Mouse (Mus musculus) gastrocnemius, adult 2 months (tissue): Measurements from ENCODE around the gene Cmtr2. TPM values are rescaled to one million over a fixed set of nuclear protein-coding genes. Genes with fewer than 3 reads are reported as not detected.

Experiments
- DNase-seq: peaks from one replicate; pipeline ENCODE4 v3.0.0; 2022
- H3K27ac ChIP-seq: fragments of 200-600 bp; 2 replicates; pipeline ENCODE4 v1.8.1; 2022; ENCODE audit warnings: mild to moderate bottlenecking
- H3K4me3 ChIP-seq: fragments of 200-600 bp; 2 replicates; pipeline ENCODE4 v1.8.1; 2022; ENCODE audit warnings: mild to moderate bottlenecking, moderate library complexity
- CTCF ChIP-seq: fragments of 200-600 bp; IDR thresholded peaks from 2 replicates; pipeline ENCODE4 v1.8.1; 2022; ENCODE audit warnings: antibody characterized with exemption, mild to moderate bottlenecking, moderate library complexity
- intact Hi-C: fragments of 180-260 bp; cut with DNase I; formaldehyde crosslinking; loops from one replicate; pipeline ENCODE4 v1.15.1; 2025
- long read RNA-seq, 2 experiments: library from polyadenylated mRNA; stranded (forward); transcript quantifications; one replicate each; pipeline ENCODE4 v2.0.0; 2021
- total RNA-seq, 2 experiments: library from RNA; stranded (reverse); gene quantifications; 2 replicates each; pipeline ENCODE4 v1.2.3; 2021

Gene Cmtr2
- 1 to 10 TPM; 3.2 to 3.4 TPM for total RNA-seq
- long read RNA-seq, experiment 1, partial matches to known transcripts: 0 of 3 reads
- long read RNA-seq, experiment 1, other reads (novel, unspliced or antisense): 1 of 3 reads
- long read RNA-seq, experiment 2, partial matches to known transcripts: 0 of 1 reads
- long read RNA-seq, experiment 2, other reads (novel, unspliced or antisense): 1 of 1 reads

DNA sequence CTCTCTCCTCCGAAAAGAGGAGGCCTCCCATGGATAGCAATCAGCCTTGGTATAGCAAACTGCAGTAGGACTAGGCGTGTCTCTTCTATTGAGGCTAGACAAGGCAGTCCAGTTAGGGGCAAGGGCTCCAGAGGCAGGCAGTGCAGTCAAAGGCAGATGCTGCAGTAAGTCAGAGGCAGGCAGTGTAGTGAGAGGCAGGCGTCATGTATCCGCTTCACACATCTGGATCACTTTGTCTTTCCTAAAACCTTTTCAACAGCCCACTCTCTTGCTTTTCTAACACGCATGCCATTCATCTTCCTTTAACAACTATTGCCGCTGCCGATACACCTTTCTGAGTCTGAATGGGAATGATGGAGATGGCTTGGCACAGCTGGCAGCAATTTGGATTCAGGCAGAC lies at the start of gene Cmtr2:
Gene Cmtr2, plus strand, starts transcription at position 301 of the 400 bp plus-strand sequence.
- H3K27ac ChIP-seq: no peak within 1 kb of the TSS
- no peak for DNase-seq
- intact Hi-C loops: loop anchor here (5.0 to 10.0 kb wide), 2 partner anchors 138 to 399 kb away; partner anchors contain the start of genes Vac14 and Zfp612

DNA sequence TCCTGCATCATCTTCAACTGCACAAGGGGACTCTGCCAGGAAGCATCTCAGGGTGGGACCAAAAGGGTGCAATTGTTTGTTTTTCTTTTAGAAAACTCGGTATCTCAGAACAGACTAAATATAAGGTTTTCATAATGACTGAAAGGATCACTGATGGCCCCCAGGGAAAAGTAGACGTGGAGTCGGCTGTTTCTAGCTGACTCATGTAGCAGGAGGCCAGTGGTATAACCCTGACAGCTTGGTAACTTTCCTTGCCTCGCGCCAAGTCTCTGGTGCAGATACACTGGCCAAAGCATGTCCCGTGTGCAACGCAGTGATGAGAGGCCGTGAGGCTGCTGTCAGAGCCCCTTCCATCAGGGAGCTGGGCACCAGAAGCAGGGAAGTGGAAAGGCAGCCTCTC lies 49.2 kb upstream of the Cmtr2 start:
- no peak for TF ChIP-seq CTCF
- no peak overlapping the region for H3K4me3 ChIP-seq
- intact Hi-C loops: no loop called here
- no peak overlapping the region for H3K27ac ChIP-seq
- DNase-seq: no peak

More for the DNA sequence above, at the start of gene Cmtr2:
- no peak within 1 kb of the TSS for H3K4me3 ChIP-seq
- TF ChIP-seq CTCF: no peak

DNA sequence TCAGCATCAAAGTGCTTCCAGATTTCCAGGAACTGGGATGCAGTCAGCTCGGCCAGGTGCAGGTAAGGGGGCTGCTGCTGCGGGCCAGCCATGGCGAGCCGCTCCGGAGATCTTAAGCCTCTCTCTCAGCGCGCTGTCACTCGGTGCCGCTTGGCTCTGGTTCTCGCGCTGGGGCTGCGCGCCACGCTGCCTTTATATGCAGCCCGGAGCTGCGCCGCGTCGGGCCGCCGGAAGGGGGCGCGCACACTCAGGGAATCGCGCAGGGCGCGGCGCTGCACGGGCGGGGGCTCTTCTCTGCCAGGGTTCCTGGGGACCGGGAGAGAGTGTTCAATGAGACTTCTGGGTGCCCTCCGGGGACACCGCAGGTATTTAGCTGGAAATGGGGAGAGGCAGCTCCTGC lies 47.4 kb upstream of the Cmtr2 start, which contains the start of gene Calb2:
Gene Calb2, minus strand, starts transcription at position 165 of the 400 bp plus-strand sequence.
- Histone ChIP-seq H3K27ac (no peak within 1 kb of the TSS), H3K4me3 (no peak within 1 kb of the TSS)
- peak; percentile 71 for TF ChIP-seq CTCF
- peak; percentile 54 for DNase-seq
- intact Hi-C loops: no loop called here

DNA sequence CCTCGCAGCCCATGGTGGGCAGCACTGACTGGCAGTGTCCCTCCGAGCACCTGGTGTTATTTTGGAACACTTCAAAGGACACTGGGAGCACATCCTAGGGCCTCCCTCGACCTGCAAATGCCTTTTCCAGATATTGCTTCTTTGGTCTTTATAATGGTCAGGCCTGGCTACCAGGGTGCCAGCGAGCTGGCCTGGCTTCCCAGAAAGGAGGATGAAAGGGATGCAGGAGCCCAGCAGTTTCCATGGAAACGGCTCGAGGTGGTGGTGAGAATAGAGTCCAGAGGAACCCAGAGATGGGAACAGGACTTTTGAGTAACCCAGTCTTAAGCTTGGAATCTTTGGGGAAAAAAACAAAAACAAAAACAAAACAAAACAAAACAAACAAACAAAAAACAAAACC lies 43.3 kb upstream of the Cmtr2 start:
- intact Hi-C loops: no loop called here

DNA sequence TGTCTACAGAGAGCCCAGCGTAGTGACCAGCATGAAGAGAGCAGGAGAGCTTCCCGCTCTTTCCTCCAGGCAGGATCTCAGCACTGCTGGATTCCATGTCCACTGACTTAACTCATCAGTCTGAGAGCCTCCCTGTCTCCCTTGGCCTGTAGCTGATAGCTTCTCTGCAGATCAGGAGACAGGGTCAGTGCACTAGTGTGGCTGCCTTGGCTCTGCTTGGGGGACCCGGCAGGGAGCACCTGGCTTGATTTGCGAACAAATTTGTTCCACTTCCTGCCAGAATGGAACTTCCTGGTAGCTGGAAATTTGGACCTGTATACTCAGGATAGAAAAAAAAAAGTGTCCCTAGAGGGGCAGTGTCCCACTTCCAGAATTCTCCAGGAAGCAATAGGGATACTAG lies 40.6 kb upstream of the Cmtr2 start:
- no peak for TF ChIP-seq CTCF
- H3K4me3 ChIP-seq: no peak overlapping the region
- H3K27ac ChIP-seq: no peak overlapping the region
- DNase-seq: no peak
- intact Hi-C loops: no loop called here

More for the DNA sequence above, 43.3 kb upstream of the Cmtr2 start:
- no peak for TF ChIP-seq CTCF
- DNase-seq: no peak
- no peak overlapping the region for H3K27ac ChIP-seq
- no peak overlapping the region for H3K4me3 ChIP-seq

DNA sequence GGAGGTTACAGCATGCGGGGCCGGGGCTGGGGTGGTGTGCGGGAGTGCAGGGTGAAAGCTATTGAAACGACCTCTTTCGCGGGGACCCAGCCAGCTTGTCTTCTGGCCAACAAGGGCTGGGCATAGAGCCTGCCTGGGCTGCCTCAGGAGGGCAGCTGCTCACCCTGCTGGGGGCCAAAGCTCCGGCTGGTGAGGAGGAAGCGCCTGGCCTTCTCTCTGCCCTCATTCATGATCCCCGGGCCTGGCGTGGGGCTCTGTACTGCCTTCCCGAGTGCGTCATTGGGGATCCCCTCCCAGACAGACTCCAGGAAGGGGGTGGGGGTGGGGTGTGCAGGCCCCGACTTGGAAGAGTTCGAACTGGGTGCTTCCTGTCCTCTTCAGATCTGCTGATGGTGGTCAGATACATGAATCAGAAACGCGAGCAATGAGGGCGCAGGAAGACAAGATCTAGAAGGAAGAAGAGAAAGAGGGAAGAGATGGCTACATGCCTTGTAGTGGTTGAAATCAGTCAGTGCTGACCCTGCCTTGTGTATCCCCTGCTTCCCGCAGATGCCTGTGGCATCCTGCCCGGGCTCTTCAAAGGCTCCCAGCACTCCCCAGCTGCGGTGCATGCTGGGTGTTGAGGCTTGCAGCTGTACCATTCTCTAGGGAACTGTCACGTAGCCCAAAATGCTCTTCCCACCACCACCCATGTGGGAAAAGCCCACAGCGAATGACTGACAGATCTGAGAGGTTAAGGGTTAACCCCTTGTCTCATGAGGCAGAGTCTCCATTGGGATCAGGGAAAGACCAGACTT lies 37.9 kb upstream of the Cmtr2 start:
- no peak for TF ChIP-seq CTCF
- intact Hi-C loops: no loop called here
- peak; percentile 43 for DNase-seq
- H3K4me3 ChIP-seq: peak overlapping the region; percentile 39
- no peak overlapping the region for H3K27ac ChIP-seq

DNA sequence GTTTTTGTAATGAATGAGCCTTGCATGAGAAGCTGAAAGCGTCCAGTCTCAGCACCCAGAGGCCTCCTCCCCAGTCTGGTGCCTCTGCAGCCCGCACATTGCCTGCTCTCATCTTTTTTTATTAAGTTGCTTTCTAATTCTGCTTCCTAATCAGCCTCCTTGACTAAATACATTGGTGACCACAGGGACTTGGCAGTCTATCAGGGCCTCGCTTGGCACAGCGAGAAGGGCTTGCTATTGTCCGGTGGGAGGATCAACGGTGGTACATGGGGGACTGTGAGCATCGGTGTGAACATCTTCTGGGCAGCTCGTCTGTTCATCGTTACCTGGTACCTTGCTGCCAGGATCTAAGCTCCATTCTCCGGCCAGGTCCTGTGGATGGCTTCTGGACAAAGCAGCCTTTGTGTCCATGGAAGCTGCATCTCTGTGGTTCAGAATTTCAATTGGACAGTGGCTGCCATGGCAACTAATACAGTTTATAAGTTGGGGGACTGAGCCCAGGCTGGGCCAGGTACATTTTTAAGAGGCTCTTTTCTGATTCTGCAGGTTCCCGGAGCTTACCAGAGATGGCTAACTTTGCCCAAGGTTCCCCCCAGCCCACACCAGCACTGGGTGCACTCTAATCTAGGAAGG lies 32.6 kb upstream of the Cmtr2 start:
- DNase-seq: no peak
- TF ChIP-seq CTCF: no peak
- Histone ChIP-seq H3K27ac (no peak overlapping the region), H3K4me3 (no peak overlapping the region)
- intact Hi-C loops: no loop called here

DNA sequence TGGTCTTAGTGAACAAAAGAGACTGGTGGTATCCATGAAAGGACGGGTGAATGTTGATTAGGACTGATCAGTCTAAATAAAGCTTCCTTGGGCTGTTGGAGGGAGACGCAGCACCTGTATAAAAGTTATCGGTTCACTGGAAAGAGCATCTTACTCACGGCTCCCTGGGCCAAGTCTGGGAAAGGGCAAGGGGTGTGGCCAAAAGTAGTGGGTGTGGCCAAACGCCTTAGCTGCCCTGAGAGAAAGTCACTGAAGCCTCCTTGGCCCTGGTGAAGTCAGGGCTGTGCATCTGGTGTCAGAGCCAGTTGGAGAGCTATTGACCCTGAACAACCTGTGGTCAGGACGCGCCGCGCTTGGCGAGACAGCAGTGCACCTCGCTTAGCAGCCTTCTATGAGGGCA lies 31.7 kb upstream of the Cmtr2 start:
- Histone ChIP-seq H3K4me3 (no peak overlapping the region), H3K27ac (no peak overlapping the region)
- no peak for DNase-seq
- intact Hi-C loops: no loop called here
- TF ChIP-seq CTCF: no peak

DNA sequence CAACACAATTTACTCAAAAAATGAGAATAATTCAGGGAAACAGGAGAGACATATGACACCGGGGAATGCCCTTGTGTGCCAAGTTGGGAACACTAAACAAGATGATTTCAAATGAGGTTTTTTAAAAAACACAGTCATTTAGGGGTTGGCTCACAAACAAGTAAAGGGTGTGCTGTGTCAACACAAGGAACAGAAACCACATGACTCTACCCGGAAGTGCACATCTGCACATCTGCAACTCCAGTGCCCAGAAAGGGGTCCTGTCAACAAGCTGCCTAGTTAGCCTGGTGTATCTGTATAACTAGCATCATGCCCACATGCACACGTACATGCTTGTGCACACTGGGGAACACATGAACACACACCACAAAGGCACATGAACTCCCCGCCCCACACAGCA lies 29.9 kb upstream of the Cmtr2 start:
- DNase-seq: no peak
- intact Hi-C loops: no loop called here
- Histone ChIP-seq H3K27ac (no peak overlapping the region), H3K4me3 (no peak overlapping the region)
- no peak for TF ChIP-seq CTCF

DNA sequence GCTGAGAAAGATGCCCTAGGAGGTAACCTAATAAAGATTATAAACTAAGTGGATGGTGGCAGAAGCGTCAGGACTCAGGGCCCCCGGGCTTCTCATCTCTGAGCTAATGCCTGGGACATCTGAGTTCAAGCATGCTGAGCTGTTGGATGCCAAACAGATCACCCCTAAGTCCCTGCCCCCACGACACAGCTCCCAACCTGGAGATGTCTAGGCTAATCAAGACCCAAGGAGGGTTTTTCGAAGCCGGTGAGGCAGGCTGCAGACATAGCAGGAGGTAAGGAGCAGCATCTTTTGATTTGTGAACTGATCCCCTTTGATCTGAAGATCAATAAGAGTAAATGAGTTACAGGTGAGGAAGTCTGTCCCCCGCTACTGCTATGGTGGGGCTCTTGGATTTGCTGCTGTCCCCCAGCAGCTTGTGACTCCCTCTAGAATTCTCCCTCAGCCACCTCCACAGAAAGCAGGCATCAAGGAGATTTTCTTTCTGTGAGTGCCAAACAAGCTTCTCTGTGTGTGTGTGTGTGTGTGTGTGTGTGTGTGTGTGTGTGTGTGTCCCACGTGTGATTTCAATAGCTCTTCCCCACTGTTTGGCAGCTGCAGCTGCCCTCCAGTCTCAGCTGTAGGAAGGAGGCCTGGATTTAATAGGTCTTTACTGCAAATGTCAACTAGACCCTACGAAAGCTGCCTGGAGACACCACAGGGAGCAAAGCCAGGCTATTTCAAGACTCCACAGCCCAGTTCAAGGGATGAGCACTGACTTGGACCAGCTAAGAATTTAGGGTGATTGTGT lies 26.3 kb upstream of the Cmtr2 start:
- no peak for TF ChIP-seq CTCF
- no peak for DNase-seq
- H3K27ac ChIP-seq: no peak overlapping the region
- intact Hi-C loops: no loop called here
- no peak overlapping the region for H3K4me3 ChIP-seq

DNA sequence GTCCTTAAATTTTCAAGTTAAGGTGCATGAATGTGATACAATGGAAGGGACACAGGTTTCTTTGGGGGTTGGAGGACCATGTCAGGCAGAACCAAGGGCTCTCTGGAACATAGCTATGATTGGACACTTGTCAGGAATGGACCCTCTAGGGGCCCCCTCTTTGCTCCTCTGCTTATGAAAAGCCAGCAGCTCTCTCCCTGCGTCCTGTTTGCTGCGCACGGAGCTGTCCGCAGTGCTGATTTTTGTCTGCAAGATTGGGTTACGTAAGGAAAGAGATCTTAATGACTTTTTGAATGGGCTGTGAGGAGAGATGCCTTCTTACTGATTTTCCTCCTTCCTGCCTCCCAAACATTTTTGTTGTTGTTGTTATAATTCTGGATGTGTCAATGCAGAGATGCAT lies 18.8 kb upstream of the Cmtr2 start:
- no peak for TF ChIP-seq CTCF
- peak; percentile 24 for DNase-seq
- H3K27ac ChIP-seq: no peak overlapping the region
- intact Hi-C loops: no loop called here
- no peak overlapping the region for H3K4me3 ChIP-seq

DNA sequence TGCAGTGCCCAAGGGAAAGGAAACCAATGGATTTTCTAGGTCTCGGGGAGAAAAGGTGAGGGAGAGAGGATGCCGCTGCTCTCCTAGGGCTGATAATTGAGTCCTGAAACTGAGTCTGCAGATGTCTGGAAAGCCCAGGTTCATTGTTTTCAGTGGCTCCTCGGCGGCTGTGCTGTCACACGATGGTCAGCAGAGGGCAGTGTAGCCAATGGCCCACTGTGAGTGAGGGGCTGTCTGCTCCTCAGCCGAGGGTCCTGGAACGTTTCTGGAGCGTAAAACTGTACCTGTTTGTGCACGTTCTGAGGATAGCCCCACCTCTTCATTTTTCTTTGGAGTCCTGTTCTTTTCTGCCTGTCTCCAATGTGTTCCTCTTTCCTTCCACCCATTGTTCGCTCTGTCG lies 13.7 kb upstream of the Cmtr2 start:
- peak; percentile 47 for TF ChIP-seq CTCF
- Histone ChIP-seq H3K27ac (no peak overlapping the region), H3K4me3 (no peak overlapping the region)
- intact Hi-C loops: no loop called here
- no peak for DNase-seq

DNA sequence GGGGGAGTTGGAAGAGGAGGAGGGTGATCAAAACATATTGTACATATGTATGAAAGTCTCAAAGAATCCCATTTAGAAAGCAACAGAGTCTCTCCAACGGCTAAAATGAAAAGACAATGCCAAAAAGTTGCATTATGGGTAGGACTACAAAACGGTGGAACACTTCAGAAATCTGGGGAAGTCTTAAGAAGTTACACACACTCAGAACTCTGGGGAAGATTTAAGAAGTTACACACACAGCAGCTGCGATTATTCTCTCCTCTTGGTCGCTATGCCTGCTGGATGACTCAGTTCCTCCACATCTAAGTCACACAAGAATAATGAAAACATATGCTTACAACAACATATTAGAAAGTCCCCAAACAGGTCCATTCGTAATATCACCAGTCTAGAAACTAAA lies 788 bp downstream of the Cmtr2 start:
- intact Hi-C loops: loop anchor here (5.0 to 10.0 kb wide), 2 partner anchors 139 to 399 kb away; partner anchors contain the start of genes Vac14 and Zfp612
- no peak for TF ChIP-seq CTCF
- no peak for DNase-seq
- H3K27ac ChIP-seq: no peak overlapping the region
- no peak overlapping the region for H3K4me3 ChIP-seq
